Mouse (Mus musculus) stomach, postnatal 0 days (tissue): ENCODE results near the gene Mndal. TPM values are rescaled to one million over a fixed set of nuclear protein-coding genes. Genes with fewer than 3 reads are reported as not detected.
"Not testable (repeated sequence)": the region's sequence is repeated elsewhere in the genome, so short reads cannot be mapped to it uniquely, and the experiment has no call there.

Experiments used
- ATAC-seq: fragments of 200-750 bp; cut with Nextera tagmentation; 2 replicates; pipeline ENCODE4 v1.8.0; 2017; ENCODE audit not compliant: low FRiP score, low TSS enrichment
- DNase-seq: peaks from one replicate; pipeline ENCODE4 v3.0.0-alpha.2; 2016; ENCODE audit warnings: low spot score
- H3K27ac ChIP-seq: fragments of 300-500 bp; sonication (generic); replicated peaks from 2 replicates; pipeline ENCODE4 v1.5.1; 2014; ENCODE audit warnings: mild to moderate bottlenecking, control low read depth
- H3K27me3 ChIP-seq: fragments of 300-500 bp; sonication (generic); 2 replicates; pipeline ENCODE4 v1.6.1; 2014; ENCODE audit warnings: low read length; ENCODE audit not compliant: control insufficient read depth, insufficient read depth
- H3K36me3 ChIP-seq: fragments of 300-500 bp; sonication (generic); 2 replicates; pipeline ENCODE4 v1.6.1; 2014; ENCODE audit warnings: low read length, mixed read lengths; ENCODE audit not compliant: control insufficient read depth, insufficient read depth
- H3K4me1 ChIP-seq: fragments of 300-500 bp; sonication (generic); replicated peaks from 2 replicates; pipeline ENCODE4 v1.6.1; 2014; ENCODE audit warnings: antibody characterized with exemption; ENCODE audit not compliant: control insufficient read depth, insufficient read depth
- H3K4me2 ChIP-seq: fragments of 300-500 bp; sonication (generic); replicated peaks from 2 replicates; pipeline ENCODE4 v1.6.1; 2014; ENCODE audit warnings: low read depth, mild to moderate bottlenecking, control low read depth, moderate library complexity
- H3K4me3 ChIP-seq: fragments of 300-500 bp; sonication (generic); 2 replicates; pipeline ENCODE4 v1.5.1; 2014; ENCODE audit warnings: low read depth, low read length, control low read depth
- H3K9ac ChIP-seq: fragments of 300-500 bp; sonication (generic); 2 replicates; pipeline ENCODE4 v1.6.1; 2014; ENCODE audit warnings: mild to moderate bottlenecking, low read length, control low read depth, mixed read lengths
- H3K9me3 ChIP-seq: fragments of 300-500 bp; sonication (generic); 2 replicates; pipeline ENCODE4 v1.6.1; 2016; ENCODE audit warnings: low read length; ENCODE audit not compliant: control insufficient read depth
- CTCF ChIP-seq: IDR thresholded peaks from 2 replicates; pipeline ENCODE4 v1.5.1; 2016; ENCODE audit warnings: antibody characterized with exemption, low read depth, mild to moderate bottlenecking, moderate library complexity
- EP300 ChIP-seq: optimal IDR thresholded peaks from 2 replicates; pipeline ENCODE3; 2016; ENCODE audit warnings: antibody characterized with exemption
- WGBS: fragments of 180-500 bp; shearing (Covaris S2); extraction: QIAGEN DNeasy Blood & Tissue Kit; methylation state at CpG from one replicate; pipeline ENCODE4 v1.1.7; 2014; 5-methylcytosine and 5-hydroxymethylcytosine counted together
- polyA plus RNA-seq: library from polyadenylated mRNA; unstranded; fragments of >200 nt; fragmentation: Nextera tagmentation; extraction: Ambion mirVana; gene quantifications from 2 replicates; pipeline ENCODE4 v1.2.1, GENCODE M21; 2015

Mndal gene
- polyA plus RNA-seq, 1 experiment from 2014 or later: 4.0 TPM

DNA sequence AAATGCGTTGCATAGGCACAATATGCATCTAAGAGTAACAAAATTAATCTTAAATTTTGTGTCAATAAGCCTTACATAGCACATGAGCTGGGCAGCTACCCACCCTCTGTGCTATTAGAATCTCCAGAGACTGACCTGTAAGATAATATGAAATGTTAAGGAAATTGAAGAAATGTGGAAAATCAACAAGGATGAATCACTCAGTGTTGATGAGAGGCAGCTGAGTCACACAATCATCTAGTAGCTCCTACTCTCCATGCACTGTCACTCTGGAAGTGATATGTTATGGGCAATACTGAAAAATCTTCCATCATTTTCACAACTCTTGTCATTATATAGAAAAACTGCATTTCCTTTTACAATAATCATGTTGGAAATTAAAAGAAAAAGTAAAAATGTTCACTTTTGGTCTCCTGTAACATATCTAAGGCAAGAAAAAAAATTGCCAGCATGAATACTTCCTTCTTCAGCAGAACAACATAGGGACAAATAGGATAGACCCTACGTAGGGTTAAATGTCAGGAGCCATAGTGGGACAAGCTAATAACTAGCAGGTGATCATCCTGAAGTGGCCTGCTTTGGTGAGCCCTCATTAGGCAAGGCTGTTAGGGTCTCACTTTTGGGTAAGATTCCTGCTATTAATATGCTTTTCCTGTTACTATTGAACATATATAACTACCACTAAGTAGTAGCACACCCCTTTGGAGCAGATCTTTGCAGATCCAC lies 12.9 kb upstream of the Mndal start:
- no peak for ATAC-seq
- Histone ChIP-seq H3K36me3 (no peaks in the 10 kb centered on the region), H3K27ac (no peak overlapping the region), H3K9ac (no peak overlapping the region), H3K27me3 (no peaks in the 10 kb centered on the region), H3K4me2 (no peak overlapping the region), H3K9me3 (no peaks in the 10 kb centered on the region), H3K4me1 (no peaks in the 10 kb centered on the region), H3K4me3 (no peak overlapping the region)
- DNase-seq: no peak
- 73% methylated on average over 2 of the region's 2 CpGs for WGBS
- TF ChIP-seq EP300 (no peak), CTCF (no peak)

DNA sequence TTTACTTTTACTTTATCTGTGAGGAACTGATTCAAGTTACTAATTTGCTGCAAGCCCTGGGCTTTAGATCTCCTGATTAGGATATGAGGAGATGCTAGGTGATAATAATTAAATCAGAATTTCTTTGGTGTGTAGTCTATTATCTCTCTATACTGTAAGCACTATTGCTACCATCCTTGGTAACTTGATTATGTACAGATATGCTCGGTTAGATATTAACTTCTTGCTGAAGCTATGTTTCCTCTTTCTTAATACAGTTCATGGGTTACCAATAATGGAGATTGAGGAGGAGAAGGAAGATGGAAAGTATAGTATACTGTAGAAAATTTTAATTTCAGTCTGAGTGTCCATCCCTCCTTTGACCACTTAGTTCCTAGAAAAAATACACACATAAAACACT lies 11.3 kb upstream of the Mndal start:
- no peaks in the 10 kb centered on the region for H3K27me3 ChIP-seq
- H3K9me3 ChIP-seq: no peaks in the 10 kb centered on the region
- no peak overlapping the region for H3K4me2 ChIP-seq
- DNase-seq: no peak
- WGBS: 79% methylated on average over 1 of the region's 1 CpGs
- H3K4me1 ChIP-seq: no peaks in the 10 kb centered on the region
- TF ChIP-seq EP300: no peak
- TF ChIP-seq CTCF: no peak
- H3K27ac ChIP-seq: no peak overlapping the region
- ATAC-seq: no peak
- H3K9ac ChIP-seq: no peak overlapping the region
- H3K36me3 ChIP-seq: no peaks in the 10 kb centered on the region
- no peak overlapping the region for H3K4me3 ChIP-seq

DNA sequence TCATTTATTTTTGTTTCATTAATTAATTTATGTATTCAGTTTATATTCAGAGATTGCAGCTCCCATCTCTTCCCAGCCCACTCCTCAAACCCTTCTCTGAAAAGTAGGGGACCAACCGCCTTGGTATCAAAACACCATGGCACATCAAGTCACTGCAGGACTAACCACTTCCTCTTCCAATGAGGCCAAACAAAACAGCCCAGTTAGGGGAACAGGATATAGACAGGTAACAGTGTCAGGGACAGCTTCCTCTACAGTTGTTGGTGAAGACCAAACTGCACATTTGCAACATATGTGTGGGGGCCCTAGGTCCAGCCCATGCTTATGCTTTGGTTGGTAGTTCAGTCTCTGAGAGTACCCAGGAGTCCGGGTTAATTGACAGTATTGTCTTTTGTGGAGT lies 6.8 kb upstream of the Mndal start:
- H3K4me2 ChIP-seq, H3K9me3 ChIP-seq, H3K4me1 ChIP-seq, H3K27me3 ChIP-seq, H3K4me3 ChIP-seq, ATAC-seq, H3K36me3 ChIP-seq, H3K9ac ChIP-seq, H3K27ac ChIP-seq, DNase-seq: not testable (repeated sequence)
- WGBS: 84% methylated on average over 2 of the region's 2 CpGs

DNA sequence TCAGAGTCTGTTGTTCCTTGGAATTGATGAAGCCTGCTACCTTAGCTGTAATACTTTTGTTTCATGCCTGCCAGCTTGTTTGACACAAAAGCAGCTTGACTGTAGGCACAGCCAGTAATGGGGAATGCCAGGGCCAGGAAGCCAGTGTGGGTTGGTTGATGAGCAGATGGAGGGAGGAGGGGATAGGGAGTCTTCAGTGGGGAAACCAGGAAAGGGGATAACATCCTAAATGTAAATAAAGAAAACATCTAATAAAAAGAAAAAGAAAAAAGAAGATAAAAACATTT lies 432 bp upstream of the Mndal start:
- H3K9ac ChIP-seq, DNase-seq, H3K4me2 ChIP-seq, H3K27me3 ChIP-seq, H3K9me3 ChIP-seq, H3K4me1 ChIP-seq, H3K4me3 ChIP-seq, H3K36me3 ChIP-seq, H3K27ac ChIP-seq, ATAC-seq: not testable (repeated sequence)

DNA sequence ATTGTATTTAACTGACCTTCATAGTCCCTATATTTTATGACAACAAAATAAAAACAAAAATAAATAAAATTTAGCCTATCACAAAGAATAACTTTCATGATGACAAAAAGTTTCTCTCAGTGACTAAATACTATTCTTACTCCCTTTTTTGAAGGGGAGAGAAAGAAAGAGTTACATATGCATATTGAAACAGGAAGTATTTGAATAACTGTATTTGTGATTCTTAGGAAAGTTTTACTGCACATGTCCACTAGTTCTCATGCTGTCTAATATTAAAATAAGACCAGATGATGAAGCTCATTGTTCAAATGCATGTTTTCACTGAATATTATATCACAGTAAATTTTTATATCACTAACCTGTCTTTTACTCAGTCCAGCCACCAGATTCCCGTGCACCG lies 769 bp downstream of the Mndal start:
- H3K9me3 ChIP-seq, DNase-seq, H3K9ac ChIP-seq, H3K4me3 ChIP-seq, H3K36me3 ChIP-seq, H3K4me1 ChIP-seq, H3K4me2 ChIP-seq, H3K27ac ChIP-seq, ATAC-seq, H3K27me3 ChIP-seq: not testable (repeated sequence)
- WGBS: 75% methylated on average over 2 of the region's 2 CpGs

DNA sequence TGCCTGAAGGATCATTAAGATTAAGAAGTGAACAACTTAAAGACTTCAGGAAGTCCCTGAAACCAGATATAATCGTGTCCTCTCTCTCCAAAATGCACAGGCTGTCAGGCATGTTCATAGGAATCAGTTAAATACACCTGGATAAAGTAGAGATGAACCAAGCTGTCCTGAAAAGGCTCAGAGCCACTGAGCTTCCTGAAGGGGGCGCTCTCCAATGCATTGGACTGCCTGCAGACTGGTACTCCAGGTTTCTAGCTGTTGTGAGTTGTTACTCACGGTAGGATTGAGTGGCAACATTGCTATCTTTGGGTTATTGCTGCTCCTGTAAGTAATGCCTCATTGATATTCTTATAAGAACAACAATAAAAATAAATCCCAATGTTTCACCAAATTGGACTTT lies 23.0 kb downstream of the Mndal start:
- 80% methylated on average over 2 of the region's 3 CpGs for WGBS
- not testable (repeated sequence) for H3K27ac ChIP-seq, H3K9ac ChIP-seq, H3K27me3 ChIP-seq, H3K4me3 ChIP-seq, H3K4me2 ChIP-seq, H3K9me3 ChIP-seq, H3K36me3 ChIP-seq, ATAC-seq, H3K4me1 ChIP-seq, DNase-seq

DNA sequence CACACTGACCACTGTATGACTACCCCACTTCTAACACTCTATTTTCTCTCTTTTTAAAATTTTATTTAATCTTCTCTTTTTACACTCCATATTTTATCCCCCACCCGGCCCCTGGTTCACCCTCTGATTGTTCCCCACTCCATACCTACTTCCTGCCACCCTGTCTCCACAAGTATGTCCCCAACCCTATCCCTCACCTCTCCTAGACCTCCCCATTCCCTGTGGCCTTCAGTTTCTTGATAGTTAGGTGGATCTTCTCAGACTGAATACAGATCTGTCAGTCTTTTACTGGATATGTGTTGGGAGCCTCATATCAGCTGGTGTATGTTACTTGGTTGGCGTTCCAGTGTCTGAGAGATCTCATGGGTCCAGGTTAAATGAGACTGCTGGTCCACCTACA lies 27.7 kb downstream of the Mndal start:
- no peak for TF ChIP-seq CTCF
- no peak for TF ChIP-seq EP300
- 70% methylated on average over 2 of the region's 2 CpGs for WGBS
- DNase-seq: no peak
- no peak overlapping the region for H3K9ac ChIP-seq
- H3K4me2 ChIP-seq: no peak overlapping the region
- no peaks in the 10 kb centered on the region for H3K36me3 ChIP-seq
- no peak for ATAC-seq
- H3K27me3 ChIP-seq: no peaks in the 10 kb centered on the region
- no peak overlapping the region for H3K27ac ChIP-seq
- no peaks in the 10 kb centered on the region for H3K4me1 ChIP-seq
- H3K9me3 ChIP-seq: no peaks in the 10 kb centered on the region
- no peak overlapping the region for H3K4me3 ChIP-seq

DNA sequence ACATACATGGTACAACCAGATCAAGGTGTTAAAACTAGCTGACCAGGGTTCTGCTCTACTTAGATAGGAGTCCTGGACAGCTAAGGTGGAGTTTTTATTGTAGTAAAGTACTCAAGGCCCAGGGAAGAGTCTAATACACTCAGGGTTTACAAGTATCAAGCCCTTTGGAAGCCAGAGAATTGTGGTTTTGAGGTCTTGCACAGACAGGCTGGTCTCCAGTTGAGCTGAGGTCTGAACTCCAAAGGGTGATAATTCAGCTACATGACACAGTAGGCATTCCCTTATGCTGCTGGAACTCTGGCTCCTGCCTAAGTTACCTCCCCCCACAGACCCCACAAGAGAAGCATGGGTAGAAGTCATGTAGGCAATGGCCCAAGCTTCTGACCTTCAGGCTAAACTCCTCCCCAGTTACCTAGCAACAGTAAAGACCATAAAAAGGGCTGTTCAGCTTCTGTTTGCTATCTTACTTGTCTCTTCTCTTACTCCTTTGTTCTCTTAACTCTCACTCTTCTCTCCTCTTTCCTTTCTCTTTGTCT lies 29.0 kb downstream of the Mndal start:
- not testable (repeated sequence) for H3K27me3 ChIP-seq, DNase-seq, H3K4me2 ChIP-seq, H3K9ac ChIP-seq, H3K27ac ChIP-seq, H3K36me3 ChIP-seq, H3K4me1 ChIP-seq, H3K4me3 ChIP-seq, ATAC-seq, H3K9me3 ChIP-seq

DNA sequence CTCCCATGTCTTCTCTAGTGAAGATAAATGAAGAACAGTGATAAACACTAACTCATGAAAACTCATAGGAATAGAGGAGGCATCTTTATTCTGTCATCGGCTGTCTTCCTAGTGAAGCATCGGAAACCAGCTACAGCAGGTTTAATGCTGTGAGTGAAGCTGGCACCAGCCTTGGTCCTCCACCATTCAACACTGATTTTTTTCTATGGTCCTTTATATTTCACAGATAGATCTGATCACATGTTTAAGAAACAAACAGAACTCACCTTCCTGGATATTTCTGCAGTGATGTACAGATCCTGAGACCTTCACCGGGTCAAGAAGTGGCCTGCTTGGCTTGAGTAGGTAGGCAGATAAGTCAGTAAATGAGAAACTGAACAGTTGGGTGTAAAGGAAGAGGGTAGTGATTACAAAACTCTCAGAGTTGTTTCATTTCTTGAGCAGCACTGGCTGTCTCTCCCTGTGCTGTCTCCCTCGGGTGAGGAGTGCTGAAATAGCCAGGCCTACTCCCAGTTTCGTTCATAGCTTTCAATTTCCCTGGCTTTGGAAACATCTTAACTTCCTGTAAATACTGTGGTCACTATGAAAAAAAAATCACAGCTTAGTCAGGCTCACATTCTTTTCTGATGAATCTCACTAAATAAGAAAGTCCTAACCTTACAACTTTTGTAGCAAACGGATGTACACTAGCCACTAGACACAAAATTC lies 29.6 kb downstream of the Mndal start, which contains the start of gene Ifi211:
Gene Ifi211 (minus strand): TSS at position 499 of the 708 bp plus-strand sequence.
- ATAC-seq, H3K27ac ChIP-seq, H3K4me3 ChIP-seq, H3K27me3 ChIP-seq, H3K4me2 ChIP-seq, H3K9me3 ChIP-seq, DNase-seq, H3K4me1 ChIP-seq, H3K36me3 ChIP-seq, H3K9ac ChIP-seq: not testable (repeated sequence)
- 68% methylated on average over 6 of the region's 6 CpGs for WGBS
